Mouse (Mus musculus): ENCODE data around the gene Snrnp40. TPM values are rescaled to one million over a fixed set of nuclear protein-coding genes. Genes with fewer than 3 reads are reported as not detected.

The Snrnp40 gene
- total RNA-seq (2021) = 10 to 100 TPM; 31.4 to 33.6 TPM
- polyA plus RNA-seq (2012; rRNA removed) = 18.9 and 19.6 TPM in 2 replicates
- long read RNA-seq, transcript Snrnp40-201 (10 exons, 1,584 nt) = major isoform, 38 of 41 reads
- long read RNA-seq, partial matches to known transcripts = 2 of 41 reads
- long read RNA-seq, other reads (novel, unspliced or antisense) = 1 of 41 reads

DNA sequence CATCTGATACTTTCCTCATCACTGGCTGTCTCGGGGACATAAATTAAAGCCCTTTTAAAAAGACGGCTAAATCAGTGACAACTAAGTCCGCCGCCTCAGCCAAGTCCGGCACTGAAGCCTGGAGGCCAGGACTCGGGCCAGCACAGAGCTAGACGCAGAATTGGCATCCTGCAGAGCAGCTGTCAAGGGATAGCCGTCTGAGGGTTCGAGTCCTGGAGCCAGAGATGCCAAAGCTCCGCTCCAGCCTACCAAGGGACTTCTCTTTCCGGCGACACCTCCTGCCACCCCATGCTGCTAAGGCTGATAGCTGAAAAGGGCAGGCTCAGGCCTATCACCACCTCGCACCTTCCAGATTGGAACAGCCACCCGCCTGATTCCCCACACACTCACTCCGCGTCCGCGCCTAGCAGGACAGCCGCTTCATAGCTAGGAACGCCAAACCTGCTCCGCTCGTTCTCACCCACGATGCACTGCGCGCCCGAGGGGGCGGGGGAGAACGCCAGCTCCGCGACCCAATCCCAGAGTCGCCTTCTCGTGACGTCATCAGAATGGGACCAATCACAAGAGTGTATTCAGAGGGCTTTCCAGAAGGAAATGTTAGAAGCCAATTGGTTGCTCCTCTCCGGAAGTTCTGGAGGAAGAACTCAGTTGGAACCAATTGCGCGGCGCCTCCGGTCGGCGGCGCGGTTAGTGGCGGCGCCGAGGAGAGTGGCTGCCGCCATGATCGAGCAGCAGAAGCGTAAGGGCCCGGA lies at the start of gene Snrnp40, which contains the start of gene Zcchc17:
TSS of gene Snrnp40 (plus strand) at position 647 of the 752 bp plus-strand sequence.
TSS of gene Zcchc17 (minus strand) at position 458 of the 752 bp plus-strand sequence.
- peak; percentile 99 for DNase-seq

DNA sequence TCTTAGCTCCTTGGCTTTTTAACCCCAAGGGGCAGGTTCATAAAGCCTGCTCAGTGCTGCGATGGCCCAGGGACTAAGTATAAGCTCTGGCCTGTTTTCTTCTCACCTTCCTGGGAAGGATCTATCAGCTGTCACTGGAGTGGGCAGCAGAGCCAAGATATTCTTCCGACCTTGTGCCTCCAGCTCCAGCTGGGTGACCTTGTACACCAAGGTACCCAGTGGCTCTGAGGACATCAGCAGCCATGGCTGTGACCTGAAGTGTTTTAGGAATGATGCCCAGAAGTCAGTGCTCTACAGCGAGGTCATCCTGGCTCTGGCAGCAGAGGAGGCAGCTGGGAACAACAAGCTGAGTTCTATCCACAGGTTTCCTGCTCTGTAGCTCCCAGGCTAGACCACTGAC lies 47.4 kb upstream of the Snrnp40 start:
- no peak for DNase-seq

DNA sequence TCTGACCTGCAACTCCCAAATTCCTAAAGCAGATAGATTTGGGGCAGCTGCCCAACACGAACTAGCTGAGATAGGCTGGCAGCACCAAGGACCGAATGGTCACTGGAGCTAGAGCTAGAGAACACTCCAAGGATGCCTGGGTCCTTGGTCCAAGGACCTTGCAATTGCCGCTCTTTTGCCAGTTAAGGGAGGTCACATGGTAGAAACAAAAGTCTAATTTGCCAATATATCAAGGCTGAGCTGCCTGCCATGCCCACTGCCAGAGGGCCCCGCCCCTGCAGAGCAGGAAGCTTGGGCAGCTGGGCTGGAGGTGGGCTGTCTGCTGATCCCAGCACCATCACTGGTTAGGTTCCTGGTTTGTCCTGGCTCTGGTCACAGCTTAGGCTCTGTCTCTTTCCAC lies 46.4 kb upstream of the Snrnp40 start:
- DNase-seq = no peak

DNA sequence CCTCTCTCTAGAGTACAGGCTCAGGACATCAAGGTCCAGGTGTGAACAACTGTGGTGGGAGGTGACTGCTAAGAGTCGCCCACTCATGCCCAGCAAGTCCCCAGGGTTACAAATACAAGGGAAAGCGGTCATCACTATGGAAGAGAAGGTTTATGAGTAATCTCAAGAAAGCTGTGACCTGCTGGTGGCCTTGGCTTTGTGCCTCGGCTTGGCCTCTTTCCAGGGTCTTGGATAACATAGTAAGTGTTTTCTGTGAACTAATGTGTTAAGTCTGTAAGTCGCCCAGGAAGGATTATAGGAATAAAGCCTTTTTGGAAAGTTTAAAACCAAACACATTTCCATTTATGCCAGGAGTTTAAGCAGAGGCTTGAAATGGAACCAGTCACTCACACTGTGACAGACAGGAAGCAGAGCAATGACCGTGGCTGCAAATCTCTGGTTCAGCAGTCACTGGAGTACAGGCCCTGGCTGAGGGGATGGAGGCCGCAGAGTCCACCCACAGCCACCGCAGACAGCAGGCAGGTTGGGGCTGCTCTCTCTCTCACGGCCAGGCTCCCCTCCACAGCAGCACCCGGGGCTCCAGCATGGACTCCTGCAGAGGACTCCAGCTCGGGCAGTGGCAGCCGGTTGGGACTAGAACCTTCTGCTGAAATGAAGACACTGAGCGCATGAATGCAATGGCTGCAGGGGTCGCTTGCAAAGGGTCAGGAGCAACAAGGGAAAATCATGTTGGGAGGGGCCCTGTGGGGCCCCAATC lies 44.0 kb upstream of the Snrnp40 start:
- peak; percentile 91 for DNase-seq

DNA sequence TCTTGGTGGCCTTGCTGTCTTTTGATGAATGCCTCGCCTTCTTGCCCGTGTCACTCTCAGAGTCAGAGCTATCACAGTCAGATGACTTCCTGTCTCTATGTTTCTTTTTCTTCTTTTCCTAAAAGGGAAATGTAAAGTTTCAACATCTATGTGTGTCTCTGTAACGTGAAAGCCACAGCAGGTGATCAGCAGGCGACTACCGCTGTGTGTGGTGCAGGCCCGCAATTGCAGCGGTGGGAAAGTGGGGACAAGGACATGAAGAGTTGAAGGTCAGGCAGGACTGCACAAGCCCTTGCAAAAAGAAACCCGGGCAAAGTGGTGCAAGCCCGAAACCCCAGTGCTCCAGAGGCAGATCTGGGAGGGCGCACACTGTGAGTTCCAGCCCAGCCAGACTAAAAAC lies 43.2 kb upstream of the Snrnp40 start:
- DNase-seq = peak; percentile 63

DNA sequence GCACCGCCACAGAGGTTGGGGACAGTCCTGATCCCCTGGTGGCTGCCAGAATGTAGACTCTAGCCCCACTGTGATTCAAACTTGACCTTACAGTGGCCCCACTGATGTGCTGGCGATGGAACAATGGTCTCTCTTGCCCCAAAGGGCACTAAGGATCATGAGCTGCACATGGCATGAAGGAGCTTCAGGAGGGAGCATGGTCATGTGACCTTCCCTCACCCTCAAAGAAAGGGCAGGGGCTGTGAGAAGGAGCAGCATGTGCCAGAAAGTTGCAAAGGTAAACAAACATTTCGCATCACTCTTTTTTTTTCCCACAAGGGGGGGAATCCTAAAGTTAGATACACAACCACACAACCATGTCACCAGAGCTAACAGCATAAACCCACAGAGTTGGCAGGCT lies 41.8 kb upstream of the Snrnp40 start:
- no peak for DNase-seq

DNA sequence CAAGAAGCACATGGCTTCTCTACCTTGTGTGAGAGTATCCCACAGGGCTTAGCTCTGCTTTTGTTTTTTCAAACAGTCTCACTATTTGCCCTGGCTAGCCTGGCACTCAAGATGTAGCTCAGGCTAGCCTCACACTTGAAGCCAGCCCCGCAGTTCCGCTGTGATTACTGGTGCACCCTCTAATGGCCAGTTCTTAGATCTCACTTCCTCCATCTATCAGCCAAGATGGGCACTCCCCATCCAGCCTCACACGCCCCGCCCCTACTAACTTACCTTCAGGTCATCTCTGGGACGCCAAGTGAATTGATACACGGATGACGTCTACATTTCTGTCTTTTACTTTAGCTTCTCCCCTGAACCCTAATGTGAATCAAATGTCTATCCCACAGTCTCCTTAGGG lies 40.4 kb upstream of the Snrnp40 start:
- no peak for DNase-seq

DNA sequence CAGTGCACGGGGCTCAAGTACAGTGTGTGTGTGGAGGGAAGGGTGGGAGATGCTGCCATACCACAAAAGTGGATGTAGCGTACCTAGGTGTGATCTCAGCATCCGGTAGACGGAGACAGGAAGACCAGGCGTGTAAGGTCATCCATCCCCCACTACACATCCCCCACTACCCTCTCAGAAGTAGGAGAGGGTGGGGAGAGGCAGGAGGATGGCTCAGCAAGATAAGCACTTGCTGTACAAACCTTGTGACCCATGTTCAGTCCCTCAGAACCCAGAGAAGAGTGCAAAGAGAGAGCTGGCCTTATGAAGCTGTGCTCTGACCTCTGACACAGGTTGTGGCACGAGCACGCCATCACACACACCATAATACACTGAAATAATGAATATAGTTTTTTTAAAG lies 38.3 kb upstream of the Snrnp40 start:
- no peak for DNase-seq

DNA sequence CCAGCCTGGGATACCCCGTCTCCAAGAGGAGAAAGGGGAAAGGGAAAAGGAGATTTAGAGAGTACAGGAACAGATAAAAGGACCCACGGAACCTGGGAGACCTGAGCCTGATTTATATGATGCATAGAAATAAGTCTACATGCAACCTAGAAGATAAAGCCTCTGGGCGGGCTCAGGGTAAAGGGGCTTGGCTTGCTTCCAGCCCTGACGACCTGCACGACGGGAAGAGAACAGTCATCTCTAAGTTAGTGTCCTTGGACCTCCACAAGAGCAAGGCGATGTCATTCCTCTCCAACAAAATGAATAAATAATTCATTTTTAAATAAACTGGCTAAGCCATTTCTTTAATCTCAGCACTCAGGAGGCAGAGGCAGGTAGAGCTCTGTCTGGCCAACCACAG lies 37.4 kb upstream of the Snrnp40 start:
- no peak for DNase-seq

DNA sequence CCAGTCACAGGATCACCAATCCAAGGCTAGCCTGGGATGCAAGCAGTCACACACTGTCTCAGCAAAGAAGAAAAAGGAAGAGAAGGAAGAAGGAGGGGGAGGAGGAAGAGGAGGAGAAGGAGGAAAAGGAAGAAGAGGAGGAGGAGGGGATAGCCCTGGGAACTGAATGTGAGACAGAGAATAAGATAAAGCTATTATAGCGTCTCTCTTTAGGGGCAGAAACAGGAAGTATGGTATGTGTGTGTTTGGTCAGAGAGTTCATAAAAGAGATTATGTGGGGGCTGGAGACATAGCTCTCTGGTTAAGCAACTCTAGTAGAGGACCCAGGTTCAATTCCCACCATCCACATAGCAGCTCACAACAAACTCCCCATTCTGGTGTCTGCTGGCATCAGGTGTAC lies 36.8 kb upstream of the Snrnp40 start:
- DNase-seq = no peak

DNA sequence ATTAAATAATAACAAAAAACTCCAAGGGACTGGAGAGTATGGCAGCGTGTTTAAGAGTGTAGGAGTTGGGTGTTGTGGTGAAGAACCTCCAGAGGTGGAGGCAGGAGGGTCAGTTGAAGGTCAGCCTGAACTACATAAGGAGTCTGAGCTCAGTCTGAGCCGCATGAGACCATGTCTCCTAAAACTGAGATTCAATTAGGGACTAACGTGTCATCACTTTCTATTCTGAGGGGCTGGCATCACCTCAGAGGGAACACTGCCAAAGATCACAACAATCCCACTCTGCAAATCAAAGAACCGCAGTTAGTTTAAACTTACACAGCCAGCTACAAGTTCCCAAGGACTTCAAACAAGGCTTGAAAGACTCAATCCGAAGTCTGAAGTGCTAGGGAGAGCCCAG lies 36.3 kb upstream of the Snrnp40 start:
- no peak for DNase-seq

DNA sequence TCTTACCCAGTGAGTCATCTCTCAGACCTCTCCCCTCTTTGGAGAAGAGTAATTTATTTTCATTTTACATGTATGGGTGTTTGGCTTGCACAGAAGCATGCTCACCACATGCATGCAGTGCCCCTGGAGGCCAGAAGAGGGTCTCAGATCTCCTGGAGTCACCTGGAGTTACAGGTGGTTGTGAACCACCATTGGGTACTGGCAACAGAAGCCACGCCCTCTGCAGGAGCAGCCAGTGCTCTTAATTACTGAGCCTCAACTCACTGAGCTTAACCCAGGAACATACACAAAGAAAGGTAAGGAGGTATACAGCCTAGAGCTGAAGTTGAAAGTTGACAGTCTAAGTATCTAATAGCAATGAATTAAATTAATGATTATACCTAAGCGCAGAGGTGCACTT lies 34.5 kb upstream of the Snrnp40 start:
- DNase-seq = no peak

DNA sequence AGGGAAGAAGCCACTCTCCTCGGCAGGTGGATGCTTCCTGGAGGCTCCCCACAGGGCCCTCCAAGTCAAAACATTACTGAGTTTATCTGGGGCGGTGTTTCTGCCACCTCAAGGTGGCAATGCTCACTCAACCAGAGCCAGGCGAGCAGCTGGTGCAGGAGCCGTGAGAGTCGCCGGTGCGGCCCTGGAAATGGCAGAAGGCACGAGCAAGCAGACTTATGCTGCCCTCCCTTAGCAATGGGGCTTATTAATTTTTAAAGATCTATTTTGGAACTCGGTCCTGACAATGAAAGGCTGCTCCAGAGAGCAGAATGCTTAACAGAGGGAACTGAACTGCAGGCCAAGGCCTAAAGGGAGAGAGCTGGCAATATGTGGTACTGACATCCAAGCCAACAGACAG lies 32.6 kb upstream of the Snrnp40 start:
- no peak for DNase-seq

DNA sequence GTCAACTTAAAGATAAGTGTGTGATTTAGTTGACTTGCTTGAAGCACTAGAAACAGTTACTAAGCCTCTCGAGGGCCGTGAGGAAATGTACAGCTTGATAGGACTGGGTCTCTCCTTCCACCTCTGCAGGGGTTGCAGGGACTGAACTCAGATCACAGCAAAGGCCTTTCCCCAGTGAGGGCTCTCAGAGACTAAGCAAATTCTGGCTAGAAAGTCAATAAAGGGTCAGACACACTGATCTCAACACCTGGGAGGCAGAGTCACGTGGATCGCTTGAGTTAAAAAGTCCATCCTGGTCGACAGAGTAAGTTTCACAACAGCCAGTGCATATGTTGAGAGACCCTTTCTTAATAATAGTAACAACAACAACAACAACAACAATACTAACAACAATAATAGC lies 24.1 kb upstream of the Snrnp40 start:
- DNase-seq = no peak

DNA sequence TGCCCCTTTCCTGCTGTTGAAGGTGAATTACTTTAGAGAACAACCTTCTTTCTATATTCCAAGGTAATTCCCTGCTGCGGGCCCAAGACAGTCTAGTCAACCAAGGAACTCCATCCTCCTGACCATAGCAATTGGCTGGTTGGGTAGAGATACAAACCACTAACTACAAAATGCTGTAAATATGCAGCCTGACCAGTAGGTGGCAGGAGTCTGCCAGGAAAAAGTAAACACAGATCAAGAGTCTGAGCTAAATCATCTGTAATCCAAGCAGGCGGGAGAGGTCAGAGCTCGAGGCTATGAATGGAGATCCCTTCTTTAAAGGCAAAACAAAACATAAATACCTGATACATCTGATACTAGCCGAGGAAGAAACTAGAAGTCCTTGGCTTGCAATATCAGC lies 18.2 kb upstream of the Snrnp40 start:
- peak; percentile 61 for DNase-seq

DNA sequence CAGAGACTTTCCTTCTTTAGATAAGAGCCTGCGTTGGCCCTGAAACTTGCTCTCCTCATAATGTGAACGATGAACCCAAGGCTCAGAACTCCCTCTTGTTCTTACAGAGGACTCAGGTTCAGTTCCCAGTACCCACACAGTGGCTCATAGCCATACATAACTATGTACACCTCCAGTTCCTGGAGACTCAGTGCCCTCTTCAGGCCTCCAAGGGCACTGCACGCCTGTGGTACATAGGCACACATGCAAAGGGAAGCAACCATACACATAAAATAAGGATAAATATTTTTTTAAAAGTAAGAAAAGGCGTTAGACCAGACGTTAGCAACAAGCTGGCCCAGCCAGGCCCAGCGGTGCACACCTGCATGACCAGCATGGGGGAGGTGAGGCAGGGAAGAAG lies 10.3 kb upstream of the Snrnp40 start:
- DNase-seq = no peak

DNA sequence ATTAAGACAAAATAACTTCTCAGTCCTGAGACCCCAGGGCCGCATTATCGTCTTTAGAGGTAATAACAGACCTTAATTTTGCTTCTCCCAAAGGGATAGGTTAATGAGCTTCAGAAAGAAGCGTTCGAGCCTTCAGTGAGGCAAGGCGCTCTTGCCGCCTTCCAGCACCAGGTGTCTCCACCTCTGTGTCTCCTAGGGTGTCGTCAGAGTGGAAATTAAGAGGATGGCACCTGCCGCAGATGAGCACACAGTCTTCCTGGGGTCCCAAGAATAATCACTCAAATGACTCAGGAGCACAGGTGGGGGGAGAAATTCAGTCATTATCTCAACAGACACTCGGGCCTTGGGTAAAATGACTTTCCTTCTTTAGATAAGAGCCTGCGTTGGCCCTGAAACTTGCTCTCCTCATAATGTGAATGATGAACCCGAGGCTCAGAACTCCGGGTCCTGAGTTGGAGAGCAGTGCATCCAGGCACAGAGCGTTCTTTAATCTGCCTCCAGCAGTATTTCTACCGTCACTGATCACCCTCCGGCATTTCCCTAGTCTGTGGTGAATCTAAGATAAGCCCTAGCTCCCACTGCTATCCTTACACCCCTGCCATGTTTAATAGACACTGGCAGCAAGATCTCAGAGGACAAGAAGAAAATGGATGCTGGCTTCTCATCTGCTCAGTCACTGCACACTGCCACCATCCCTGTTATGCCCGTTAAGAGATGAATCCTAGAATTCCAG lies 9.1 kb upstream of the Snrnp40 start:
- no peak for DNase-seq

DNA sequence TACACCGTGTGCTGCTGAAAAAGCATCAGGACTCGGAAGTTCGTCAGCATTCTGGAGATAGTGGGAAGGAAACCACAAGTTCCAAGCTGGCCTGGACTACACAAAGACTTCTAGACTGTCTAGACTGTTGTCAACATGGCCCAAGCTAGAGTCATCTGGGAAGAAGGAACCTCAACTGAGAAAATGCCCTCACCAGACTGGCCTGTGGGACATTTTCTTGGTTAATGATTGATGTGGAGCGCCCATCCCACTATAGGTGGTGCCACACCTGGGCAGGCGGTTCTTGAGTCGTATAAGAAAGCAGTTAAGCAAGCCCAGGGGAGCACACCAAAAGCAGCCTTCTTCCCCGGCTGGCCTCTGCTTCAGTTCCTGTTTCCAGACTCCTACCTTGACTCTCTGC lies 7.3 kb upstream of the Snrnp40 start:
- DNase-seq = no peak

DNA sequence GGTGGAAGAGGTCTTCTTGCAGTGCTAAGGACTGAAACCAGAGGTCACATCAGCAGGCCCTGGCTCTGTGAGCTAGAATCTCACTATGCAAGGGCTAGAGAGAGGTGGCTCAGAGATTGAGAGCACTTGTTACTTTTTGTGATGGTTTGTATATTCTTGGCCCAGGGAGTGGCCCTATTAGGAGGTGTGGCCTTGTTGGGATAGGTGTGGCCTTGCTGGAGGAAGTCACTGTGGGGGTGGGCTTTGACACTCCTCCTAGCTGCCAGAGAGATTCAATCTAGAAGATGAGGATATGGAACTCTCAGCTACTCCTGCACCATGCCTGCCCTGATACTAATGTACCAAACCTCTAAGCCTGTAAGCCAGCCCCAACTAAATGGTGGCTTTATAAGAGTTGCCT lies 2.0 kb upstream of the Snrnp40 start:
- DNase-seq = no peak

DNA sequence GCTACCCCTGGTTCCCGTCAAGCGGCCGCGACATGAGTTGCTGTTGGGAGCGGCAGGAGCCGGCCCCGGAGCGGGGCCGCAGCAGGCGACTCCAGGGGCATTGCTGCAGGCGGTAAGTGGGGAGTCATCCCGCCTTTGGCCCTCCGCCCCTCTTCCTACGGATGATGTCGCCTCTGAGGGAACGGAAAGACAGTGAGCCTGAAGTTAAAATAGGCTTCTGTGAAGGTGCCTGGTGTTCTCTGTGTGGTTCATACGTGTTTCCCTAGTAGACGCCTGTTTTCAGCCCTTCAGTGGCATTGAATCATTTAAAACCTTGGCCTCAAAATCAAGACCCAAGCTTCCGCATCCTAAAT lies 282 bp downstream of the Snrnp40 start:
- DNase-seq = no peak

DNA sequence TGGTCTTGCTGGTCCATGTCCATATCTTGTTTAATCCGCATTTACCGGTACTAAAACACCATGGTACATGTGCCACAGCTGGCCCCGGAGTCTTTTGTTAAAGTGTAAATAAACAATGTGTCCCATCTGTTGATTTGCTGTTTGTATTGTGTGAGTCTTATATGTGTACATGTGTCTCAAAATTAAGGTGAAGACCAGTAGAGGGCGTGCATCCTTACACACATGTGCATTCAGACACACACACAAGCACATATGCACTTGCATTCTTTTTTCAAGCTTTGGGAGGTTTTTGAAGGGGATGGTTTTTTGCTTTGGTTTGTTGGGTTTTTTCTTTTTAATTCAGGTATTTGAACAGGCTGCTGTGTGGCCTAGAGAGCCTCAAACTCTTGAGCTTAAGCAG lies 16.7 kb downstream of the Snrnp40 start:
- no peak for DNase-seq

DNA sequence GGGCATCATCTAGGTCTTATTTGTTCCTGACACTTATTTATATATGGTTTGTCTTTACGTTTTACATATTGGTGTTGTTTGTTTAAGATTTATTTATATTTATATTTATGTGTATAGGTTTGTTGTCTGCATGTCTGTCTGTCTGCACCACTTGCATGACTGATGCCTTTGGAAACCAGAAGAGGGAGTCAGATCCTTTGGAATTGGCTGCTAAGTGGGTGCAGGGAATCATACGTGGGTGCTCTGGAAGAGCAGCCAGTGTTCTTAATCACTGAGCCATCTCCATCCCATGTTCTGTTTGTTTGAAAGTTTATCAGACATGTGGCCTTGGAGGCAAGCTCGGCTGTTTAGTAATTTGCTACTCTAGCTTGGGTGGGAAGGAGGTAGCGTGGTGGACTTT lies 17.6 kb downstream of the Snrnp40 start:
- no peak for DNase-seq

DNA sequence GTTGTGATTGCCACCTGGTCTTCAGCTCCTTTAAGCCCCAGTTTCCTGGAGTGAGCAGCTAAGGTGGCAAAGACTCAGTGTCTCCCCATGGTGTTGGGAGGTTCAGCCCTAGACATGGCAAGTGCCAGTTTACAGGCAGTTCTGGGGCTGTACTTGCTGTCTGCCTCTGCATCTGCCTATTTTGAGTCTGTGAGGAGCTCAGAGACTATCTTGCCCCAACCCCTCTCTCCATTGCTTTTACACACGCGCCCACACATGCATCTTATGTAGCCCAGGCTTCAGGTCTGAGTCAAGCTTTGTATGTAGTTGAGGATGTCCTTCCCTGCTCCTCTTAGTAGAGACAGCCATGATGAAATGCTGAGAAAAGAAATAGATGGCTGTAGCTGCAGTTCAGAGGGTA lies 19.2 kb downstream of the Snrnp40 start:
- DNase-seq = no peak

All from adrenal gland, adult 2 months (tissue).